Mouse (Mus musculus): Measurements from ENCODE around the gene Slc25a41.

The Slc25a41 gene

GRCm38 (mm10) chr17:56990115-56990746 is 51.2 kb downstream of the Slc25a41 start, which contains the start of gene Clpp:
Gene Clpp (plus strand): TSS chr17:56990305.
- DNase-seq: peak; percentile 94 to 97

DNA sequence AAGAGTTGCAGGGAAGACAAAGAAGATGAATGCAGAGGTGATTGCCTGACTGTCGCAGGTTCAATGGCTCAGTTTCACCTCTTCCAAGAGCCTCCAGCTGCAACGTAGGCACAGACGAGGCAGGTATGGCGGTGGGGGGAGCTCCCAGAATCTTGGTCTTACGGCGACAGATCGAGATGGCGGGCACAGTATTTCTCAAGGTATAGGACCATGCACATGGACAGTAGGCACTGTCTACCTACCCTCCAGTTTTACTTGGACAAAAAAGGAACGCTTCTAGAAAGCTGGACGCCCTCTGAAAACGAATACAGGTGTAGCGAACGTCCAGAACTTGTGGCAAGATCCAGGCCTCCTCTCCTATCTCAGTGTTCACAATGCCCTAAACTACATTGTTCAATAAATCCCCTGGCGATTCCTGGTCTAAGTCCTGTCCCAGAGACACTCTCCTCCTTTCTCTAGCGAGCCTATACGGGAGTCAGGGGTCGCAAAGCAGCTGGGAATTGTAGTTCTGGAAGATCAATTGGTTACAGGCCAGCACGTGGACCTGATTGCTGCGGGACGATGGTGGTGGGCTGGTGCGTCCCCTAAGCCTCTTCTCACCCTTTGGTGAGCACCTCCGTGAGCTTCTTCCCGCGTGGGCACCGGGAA is 51.9 kb downstream of the Slc25a41 start:
- DNase-seq: peak; percentile 90

DNA sequence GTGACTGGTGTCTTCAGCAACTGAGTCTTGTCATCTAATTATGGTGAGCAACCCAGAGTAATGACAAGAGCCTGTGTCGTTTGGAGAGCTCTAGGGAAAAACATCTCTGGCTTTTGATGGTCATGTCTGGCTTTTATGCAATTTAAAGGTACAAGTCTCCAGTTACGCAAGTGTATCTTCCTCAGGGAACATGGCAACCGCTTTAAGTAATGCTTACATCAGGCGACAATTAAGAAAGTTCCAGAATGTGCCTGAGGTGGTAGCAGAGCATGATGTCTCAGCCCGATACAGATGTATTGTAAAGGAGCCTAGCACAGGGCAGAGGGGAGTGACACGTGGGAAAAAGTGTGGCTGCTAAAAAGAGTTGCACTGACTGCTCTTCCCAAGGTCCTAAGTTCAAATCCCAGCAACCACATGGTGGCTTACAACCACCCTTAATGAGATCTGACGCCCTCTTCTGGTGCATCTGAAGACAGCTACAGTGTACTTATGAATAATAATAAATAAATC is 52.5 kb downstream of the Slc25a41 start:
- DNase-seq: no peak

DNA sequence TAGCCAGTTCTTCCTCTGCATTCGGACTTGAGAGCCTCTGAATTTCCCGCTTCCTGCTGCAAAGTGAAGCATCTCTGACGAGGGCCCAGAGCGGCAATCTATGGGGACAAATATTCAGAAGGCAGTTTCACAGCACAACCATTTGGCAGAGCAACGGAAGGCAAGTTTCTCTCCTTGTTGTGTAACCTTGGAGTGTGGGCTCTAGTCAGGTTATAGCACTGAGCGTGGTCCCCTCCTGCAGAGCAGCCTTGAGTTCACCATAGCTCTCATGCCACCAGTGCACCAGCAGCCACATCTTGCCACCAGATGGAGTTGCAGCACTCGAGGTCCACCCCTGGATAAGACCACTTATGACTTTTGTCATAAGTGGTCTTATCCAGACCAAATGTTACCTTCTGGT is 53.0 kb downstream of the Slc25a41 start:
- DNase-seq: no peak

DNA sequence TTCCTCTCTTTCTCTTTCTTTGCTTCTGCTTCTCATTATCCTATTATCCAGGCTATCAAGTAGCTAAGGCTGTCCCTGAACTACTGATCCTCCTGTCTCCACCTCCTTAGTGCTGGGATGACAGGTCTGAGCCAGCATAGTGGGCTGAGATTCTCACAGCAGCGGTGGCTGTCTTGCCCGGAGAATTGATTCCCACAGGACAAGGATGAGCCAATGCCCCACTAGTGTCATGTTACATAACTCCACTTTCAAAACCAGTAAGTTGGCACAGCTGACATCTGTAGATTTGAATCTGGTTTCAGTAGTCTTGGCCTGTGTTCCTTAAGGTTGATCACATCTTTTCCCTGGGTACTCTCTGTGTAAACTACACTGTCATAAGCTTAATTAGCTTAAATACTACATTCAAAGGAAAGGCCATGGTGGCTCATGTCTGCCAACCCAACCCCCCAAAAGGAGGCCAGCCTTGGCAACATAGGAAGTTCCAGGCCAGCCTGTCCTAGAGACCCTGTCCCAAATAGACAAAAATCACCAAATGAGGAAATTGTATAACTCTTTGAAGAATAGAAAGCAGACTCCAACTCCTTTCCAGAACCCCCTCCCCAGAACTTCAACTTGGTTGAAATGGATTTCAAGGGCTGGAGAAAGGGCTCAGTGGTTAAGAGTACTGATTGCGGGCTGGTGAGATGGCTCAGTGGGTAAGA is 55.2 kb downstream of the Slc25a41 start:
- DNase-seq: no peak

GRCm38 (mm10) chr17:56985656-56986055 is 55.8 kb downstream of the Slc25a41 start:
- DNase-seq: no peak

- DNase-seq: no peak
Measured at GRCm38 (mm10) chr17:56984886-56985285, 56.6 kb downstream of the Slc25a41 start.
